Comparison of ENCODE assay signal across 8 mouse cellular contexts in genomic region chr7:97748527-97749206, GRCm38 (mm10). TPM values are rescaled to one million over a fixed set of nuclear protein-coding genes. Genes with fewer than 3 reads are reported as not detected.
A peak's percentile ranks its signal among the peaks of the same experiment; 100 is the strongest.
DNase-seq lines count a peak whose midpoint lies in the region; ATAC-seq lines count a peak whose summit lies in the region.

No protein-coding gene starts in this region.

- peak overlapping the region; percentile 44 for H3K4me2 ChIP-seq in embryonic facial prominence, embryonic 14.5 days (ENCODE audit: low read depth, low read length)
- H3K4me2 ChIP-seq in midbrain, embryonic 16.5 days (ENCODE audit: low read length) = no peak overlapping the region; the same call in 1 of the 2 replicates

- peak; percentile 10; the same call in 1 of the 2 replicates for ATAC-seq in embryonic facial prominence, embryonic 14.5 days (ENCODE audit: low read depth)
- ATAC-seq in hematopoietic stem cell, adult 5-6 weeks (replicated peaks in 1 of 2; ENCODE audit: insufficient read depth in 1 of 2, low FRiP score in 2 of 2, low TSS enrichment in 1 of 2, low read depth in 1 of 2, poor library complexity in 2 of 2, severe bottlenecking in 2 of 2) = peak; percentile 47 to 51
- ATAC-seq in midbrain, embryonic 16.5 days = peak; percentile 47; the same call in 1 of the 2 replicates

- H3K27ac ChIP-seq in embryonic facial prominence, embryonic 14.5 days (replicated peaks; ENCODE audit: low read depth, low read length) = peak overlapping the region; percentile 28; the same call in 1 of the 2 replicates
- no peak overlapping the region for H3K27ac ChIP-seq in midbrain, embryonic 16.5 days (ENCODE audit: low read length)

- peak; percentile 43 for DNase-seq in layer of hippocampus, adult 11-12 months (ENCODE audit: low spot score)
- DNase-seq in layer of hippocampus, adult 18-20 months (ENCODE audit: low spot score in 2 of 2) = no peak
- DNase-seq in embryonic facial prominence, embryonic 14.5 days (ENCODE audit: low spot score) = no peak
- DNase-seq in liver = peak; percentile 35
- DNase-seq in retina, postnatal 1 day = no peak
- DNase-seq in testis, postnatal 14 days (ENCODE audit: low spot score) = no peak

- H3K4me1 ChIP-seq in embryonic facial prominence, embryonic 14.5 days (ENCODE audit: control insufficient read depth, insufficient read depth, low read length) = peaks cover 11% of the 10 kb centered on the region; the same call in 1 of the 2 replicates
- H3K4me1 ChIP-seq in midbrain, embryonic 16.5 days (ENCODE audit: control insufficient read depth, insufficient read depth, low read length) = no peaks in the 10 kb centered on the region; the same call in 1 of the 2 replicates

- 0 out of 2 replicates have a peak overlapping the region, but pooled peaks have one; percentile 11 for H3K4me3 ChIP-seq in embryonic facial prominence, embryonic 14.5 days (ENCODE audit: low read depth, low read length)
- H3K4me3 ChIP-seq in midbrain, embryonic 16.5 days (ENCODE audit: low read depth, low read length) = no peak overlapping the region

- 0 out of 2 replicates have a peak overlapping the region, but pooled peaks have one; percentile 4 for H3K9ac ChIP-seq in embryonic facial prominence, embryonic 14.5 days (ENCODE audit: low read depth, low read length)
- H3K9ac ChIP-seq in midbrain, embryonic 16.5 days (ENCODE audit: low read depth, low read length) = no peak overlapping the region

- no peaks in the 10 kb centered on the region for H3K27me3 ChIP-seq in embryonic facial prominence, embryonic 14.5 days (replicated peaks; ENCODE audit: control insufficient read depth, insufficient read depth, low read length)
- H3K27me3 ChIP-seq in midbrain, embryonic 16.5 days (ENCODE audit: control insufficient read depth, insufficient read depth, low read depth, low read length) = no peaks in the 10 kb centered on the region

- H3K36me3 ChIP-seq in embryonic facial prominence, embryonic 14.5 days (ENCODE audit: control insufficient read depth, insufficient read depth, low read length) = no peaks in the 10 kb centered on the region
- no peaks in the 10 kb centered on the region for H3K36me3 ChIP-seq in midbrain, embryonic 16.5 days (ENCODE audit: control insufficient read depth, insufficient read depth, low read length)

- no peaks in the 10 kb centered on the region for H3K9me3 ChIP-seq in embryonic facial prominence, embryonic 14.5 days (ENCODE audit: control insufficient read depth, low read length)
- H3K9me3 ChIP-seq in midbrain, embryonic 16.5 days (replicated peaks; ENCODE audit: control insufficient read depth, low read length, poor library complexity, severe bottlenecking) = no peaks in the 10 kb centered on the region

- 65% methylated on average over 10 of the region's 10 CpGs for WGBS in embryonic facial prominence, embryonic 14.5 days
- whole genome bisulfite sequencing in midbrain, embryonic 16.5 days = 52% methylated on average over 10 of the region's 10 CpGs

RNA-seq across cellular contexts. Expression of gene Aqp11, which starts 10.6 kb away (rescaled TPM):
- total RNA-seq in layer of hippocampus, adult 18-20 months (2021) = 10 to 100 TPM; 37.2 to 41.8 TPM
- 4.4 and 4.7 TPM in 2 replicates for polyA plus RNA-seq in embryonic facial prominence, embryonic 14.5 days (2014; fragmentation: Nextera tagmentation; extraction: Ambion mirVana)
- total RNA-seq in hematopoietic stem cell, adult 5-6 weeks (2017) = 2.0 and 2.8 TPM in 2 replicates
- polyA plus RNA-seq in midbrain, embryonic 16.5 days (2015; fragmentation: Nextera tagmentation; extraction: Ambion mirVana) = 15.2 and 18.5 TPM in 2 replicates

RNA-seq across cellular contexts. Expression of gene Pak1, which starts 39.7 kb away (rescaled TPM):
- 100 to 1,000 TPM; 215 to 221 TPM for total RNA-seq in layer of hippocampus, adult 18-20 months (2021)
- 29.8 and 31.8 TPM in 2 replicates for polyA plus RNA-seq in embryonic facial prominence, embryonic 14.5 days (2014; fragmentation: Nextera tagmentation; extraction: Ambion mirVana)
- 48.4 and 59.8 TPM in 2 replicates for total RNA-seq in hematopoietic stem cell, adult 5-6 weeks (2017)
- polyA plus RNA-seq in midbrain, embryonic 16.5 days (2015; fragmentation: Nextera tagmentation; extraction: Ambion mirVana) = 148 and 150 TPM in 2 replicates

RNA-seq across cellular contexts. Expression of gene Clns1a, which starts 52.2 kb away (rescaled TPM):
- 10 to 100 TPM; 90.6 to 97.5 TPM for total RNA-seq in layer of hippocampus, adult 18-20 months (2021)
- polyA plus RNA-seq in embryonic facial prominence, embryonic 14.5 days (2014; fragmentation: Nextera tagmentation; extraction: Ambion mirVana) = 162 and 182 TPM in 2 replicates
- 128 and 154 TPM in 2 replicates for total RNA-seq in hematopoietic stem cell, adult 5-6 weeks (2017)
- polyA plus RNA-seq in midbrain, embryonic 16.5 days (2015; fragmentation: Nextera tagmentation; extraction: Ambion mirVana) = 167 and 169 TPM in 2 replicates

Comparison
In these comparisons a context has a peak if more than half of its experiments do, and no peak if none do; other contexts are left out.
1. DNase-seq: peak in layer of hippocampus, adult 11-12 months (single experiment) and liver (single experiment); none in layer of hippocampus, adult 18-20 months (0 of 2), embryonic facial prominence, embryonic 14.5 days (single experiment), retina, postnatal 1 day (single experiment) and testis, postnatal 14 days (single experiment).
2. RNA of gene Aqp11, which starts 10.6 kb away (total RNA-seq): 37.2 to 41.8 TPM in layer of hippocampus, adult 18-20 months; 2.0 to 2.8 TPM in hematopoietic stem cell, adult 5-6 weeks; every median in the first group is over 10 times any median in the second.
3. Peak in every context shown above with its lines, with median percentiles within 50 percentile points of each other: ATAC-seq.